Comparison of ENCODE assay signal across 12 mouse cellular contexts in genomic region chr7:112471316-112471715, GRCm38 (mm10). TPM values are rescaled to one million over a fixed set of nuclear protein-coding genes. Genes with fewer than 3 reads are reported as not detected.
A peak's percentile ranks its signal among the peaks of the same experiment; 100 is the strongest.
DNase-seq lines count a peak whose midpoint lies in the region; ATAC-seq and TF ChIP-seq lines count a peak whose summit lies in the region.
"Had no signal": no experiment of that assay in that cellular context is flagged by ENCODE, and none has a peak within 500 bp of the region (broad histone marks: within the 10 kb centered on the region; RNA-seq: fewer than 3 reads in every experiment).

No protein-coding gene starts in this region.

- H3K36me3 ChIP-seq in forebrain, embryonic 16.5 days (ENCODE audit: control insufficient read depth, insufficient read depth) = no peaks in the 10 kb centered on the region
- no peaks in the 10 kb centered on the region for H3K36me3 ChIP-seq in limb, embryonic 14.5 days (ENCODE audit: control insufficient read depth, insufficient read depth, low read length)
- H3K36me3 ChIP-seq: hindbrain, embryonic 12.5 days had no signal

- DNase-seq in adrenal gland, adult 2 months = peak; percentile 38
- no peak for DNase-seq in adrenal gland, postnatal 25 days
- peak; percentile 67 for DNase-seq in kidney, adult 9 months
- no peak for DNase-seq in kidney, postnatal 10 days
- DNase-seq in limb, embryonic 14.5 days (ENCODE audit: low spot score) = peak; percentile 32
- no peak for DNase-seq in cerebellum, postnatal 36 days
- no peak for DNase-seq in gastrocnemius, postnatal 14 days
- DNase-seq: retina, postnatal 1 day had no signal

- H3K4me2 ChIP-seq in forebrain, embryonic 16.5 days (ENCODE audit: low read length) = no peak overlapping the region
- H3K4me2 ChIP-seq in limb, embryonic 14.5 days (replicated peaks; ENCODE audit: low read depth, low read length, severe bottlenecking) = no peak overlapping the region
- H3K4me2 ChIP-seq: hindbrain, embryonic 12.5 days had no signal

- no peak for TF ChIP-seq POLR2A in limb, embryonic 14.5 days (IDR thresholded peaks at IDR 0.05; ENCODE audit: borderline replicate concordance, extremely low read depth, insufficient read depth, insufficient read length)

- H3K27ac ChIP-seq in forebrain, embryonic 16.5 days (ENCODE audit: low read length) = no peak overlapping the region
- 0 out of 2 replicates have a peak overlapping the region, but pooled peaks have one; percentile 34 for H3K27ac ChIP-seq in limb, embryonic 14.5 days (replicated peaks; ENCODE audit: low read depth, low read length)
- H3K27ac ChIP-seq: hindbrain, embryonic 12.5 days had no signal

- no peak overlapping the region for H3K9ac ChIP-seq in forebrain, embryonic 16.5 days (replicated peaks; ENCODE audit: low read depth, low read length)
- H3K9ac ChIP-seq in limb, embryonic 14.5 days (ENCODE audit: low read depth, low read length, severe bottlenecking) = no peak overlapping the region
- H3K9ac ChIP-seq: hindbrain, embryonic 12.5 days had no signal

- H3K4me3 ChIP-seq in forebrain, embryonic 16.5 days (replicated peaks; ENCODE audit: low read length) = no peak overlapping the region
- no peak overlapping the region for H3K4me3 ChIP-seq in limb, embryonic 14.5 days (replicated peaks; ENCODE audit: low read length)
- H3K4me3 ChIP-seq: hindbrain, embryonic 12.5 days had no signal

- intact Hi-C loops in gastrocnemius, postnatal 14 days (cut with DNase I; ENCODE audit: low total_unique reads) = loop anchor here (5.0 kb wide), 1 partner anchor 396 kb away; no protein-coding TSS in a partner anchor

- WGBS in forebrain, embryonic 16.5 days = 34% methylated on average over 7 of the region's 7 CpGs
- 53% methylated on average over 7 of the region's 7 CpGs for WGBS in limb, embryonic 14.5 days

- no peaks in the 10 kb centered on the region for H3K9me3 ChIP-seq in forebrain, embryonic 16.5 days (ENCODE audit: control insufficient read depth, low read length)
- no peaks in the 10 kb centered on the region for H3K9me3 ChIP-seq in limb, embryonic 14.5 days (ENCODE audit: control insufficient read depth, low read length)
- H3K9me3 ChIP-seq: hindbrain, embryonic 12.5 days had no signal

- no peaks in the 10 kb centered on the region for H3K27me3 ChIP-seq in forebrain, embryonic 16.5 days (replicated peaks; ENCODE audit: control insufficient read depth, insufficient read depth, low read length)
- no peaks in the 10 kb centered on the region for H3K27me3 ChIP-seq in limb, embryonic 14.5 days (ENCODE audit: control insufficient read depth, insufficient read depth, low read length)
- H3K27me3 ChIP-seq: hindbrain, embryonic 12.5 days had no signal

- peaks cover 23% of the 10 kb centered on the region for H3K4me1 ChIP-seq in forebrain, embryonic 16.5 days (replicated peaks; ENCODE audit: control insufficient read depth, insufficient read depth, low read length)
- H3K4me1 ChIP-seq in limb, embryonic 14.5 days (ENCODE audit: control insufficient read depth, insufficient read depth, low read length) = peaks cover 39% of the 10 kb centered on the region

- ATAC-seq in forebrain, embryonic 16.5 days = peak; percentile 66
- no peak for ATAC-seq in limb, embryonic 14.5 days (ENCODE audit: low FRiP score, low read depth)
- ATAC-seq: activated CD4-positive, CD25-positive, alpha-beta regulatory T cell, adult 4 months had no signal

RNA-seq across cellular contexts. Expression of gene Parva, which starts 44.0 kb away (rescaled TPM):
- 10 to 100 TPM; 87.9 to 93.4 TPM for total RNA-seq in adrenal gland, adult 2 months (2021)
- polyA plus RNA-seq in adrenal gland, adult 2 months (2012; rRNA removed) = 20.0 and 32.7 TPM in 2 replicates
- total RNA-seq in adrenal gland, postnatal 25 days (2021) = 89.8 and 98.3 TPM in 2 replicates
- polyA plus RNA-seq in forebrain, embryonic 16.5 days (2015; fragmentation: Nextera tagmentation; extraction: Ambion mirVana) = 21.1 and 27.1 TPM in 2 replicates
- 82.2 and 82.3 TPM in 2 replicates for polyA plus RNA-seq in limb, embryonic 14.5 days (2012; rRNA removed)
- 88.8 and 96.9 TPM in 2 replicates for polyA plus RNA-seq in limb, embryonic 14.5 days (2014; fragmentation: Nextera tagmentation; extraction: Ambion mirVana)
- 10 to 100 TPM; 36.1 to 41.5 TPM for total RNA-seq in gastrocnemius, postnatal 14 days (2021)
- total RNA-seq: megakaryocyte progenitor cell, adult 5-6 weeks had no signal
- polyA plus RNA-seq: activated CD4-positive, CD25-positive, alpha-beta regulatory T cell, adult 4 months had no signal

Comparison
In these comparisons a context has a peak if more than half of its experiments do, and no peak if none do; other contexts are left out.
1. DNase-seq: peak in adrenal gland, adult 2 months (single experiment), kidney, adult 9 months (single experiment) and limb, embryonic 14.5 days (single experiment); none in adrenal gland, postnatal 25 days (single experiment), kidney, postnatal 10 days (single experiment), cerebellum, postnatal 36 days (0 of 2) and gastrocnemius, postnatal 14 days (single experiment).